Mouse (Mus musculus): Measurements from ENCODE around the gene Vim. TPM values are rescaled to one million over a fixed set of nuclear protein-coding genes. Genes with fewer than 3 reads are reported as not detected.

The Vim gene
- total RNA-seq, 2 experiments from 2014 or later: 296 to 301 TPM

Other genes starting within 250 kb of the Vim start
- 1 to 10 TPM in 1 of 2 experiments, under 1 TPM in 1; 0.87 to 1.2 TPM for gene Cubn, start 82.1 kb upstream of the Vim start, total RNA-seq (2021)
- 1 to 10 TPM; 5.2 to 6.7 TPM for gene Trdmt1, start 29.3 kb upstream of the Vim start, total RNA-seq (2021)
- 1 to 10 TPM; 3.0 to 3.4 TPM for gene St8sia6, start 220.1 kb downstream of the Vim start, total RNA-seq (2021)